Mouse (Mus musculus) myocyte (in vitro differentiated cells): ENCODE data around the gene Aym1. TPM values are rescaled to one million over a fixed set of nuclear protein-coding genes. Genes with fewer than 3 reads are reported as not detected.

Source experiments
- H3K27me3 ChIP-seq: one replicate; pipeline ENCODE4 v1.6.1; 2011; ENCODE audit not compliant: control insufficient read depth, insufficient read depth, insufficient read length
- H3K36me3 ChIP-seq: one replicate; pipeline ENCODE4 v1.6.1; 2011; ENCODE audit not compliant: control insufficient read depth, insufficient read depth
- H3K4me2 ChIP-seq: one replicate; pipeline ENCODE4 v1.6.1; 2011; ENCODE audit warnings: low read depth, control low read depth
- H3K4me3 ChIP-seq: one replicate; pipeline ENCODE4 v1.5.1; 2011; ENCODE audit warnings: mild to moderate bottlenecking, control low read depth, moderate library complexity
- H3K79me2 ChIP-seq: one replicate; pipeline ENCODE4 v1.6.1; 2011; ENCODE audit not compliant: control insufficient read depth, insufficient read depth
- H3ac ChIP-seq: one replicate; pipeline ENCODE4 v1.6.1; 2011; ENCODE audit not compliant: control insufficient read depth, insufficient read length
- CEBPB ChIP-seq: IDR thresholded peaks from 2 replicates; pipeline ENCODE4 v1.6.1; 2011; ENCODE audit warnings: mild to moderate bottlenecking, moderate library complexity; ENCODE audit not compliant: poor library complexity, insufficient read depth, severe bottlenecking
- E2F4 ChIP-seq: IDR thresholded peaks from one replicate; pipeline ENCODE4 v1.6.1; 2011; ENCODE audit warnings: mild to moderate bottlenecking, control low read depth, moderate library complexity; ENCODE audit not compliant: insufficient read depth
- MAX ChIP-seq: IDR thresholded peaks from one replicate; pipeline ENCODE4 v1.6.1; 2011; ENCODE audit warnings: low read depth, mild to moderate bottlenecking, control low read depth
- MYOD1 ChIP-seq, 3 experiments: IDR thresholded peaks; one replicate each; pipeline ENCODE4 v1.6.1; 2011; ENCODE audit warnings: control low read depth in 2 of 3, low read depth in 2 of 3, mild to moderate bottlenecking in 2 of 3, moderate library complexity in 1 of 3; ENCODE audit not compliant: insufficient read length in 2 of 3, control insufficient read depth in 1 of 3
- MYOG ChIP-seq, 3 experiments: IDR thresholded peaks; one replicate each; pipeline ENCODE4 v1.6.1; 2011; ENCODE audit warnings: control low read depth in 2 of 3, low read depth in 2 of 3, mild to moderate bottlenecking in 2 of 3; ENCODE audit not compliant: insufficient read length in 2 of 3, control insufficient read depth in 1 of 3, insufficient read depth in 1 of 3
- POLR2A ChIP-seq: IDR thresholded peaks from one replicate; pipeline ENCODE4 v1.6.1; 2011; ENCODE audit warnings: low read depth, mild to moderate bottlenecking, control low read depth, moderate library complexity; ENCODE audit not compliant: insufficient read length
- POLR2AphosphoS2 ChIP-seq: IDR thresholded peaks from one replicate; pipeline ENCODE4 v1.6.1; 2011; ENCODE audit warnings: low read depth, control low read depth; ENCODE audit not compliant: insufficient read length
- REST ChIP-seq: IDR thresholded peaks from one replicate; pipeline ENCODE4 v1.6.1; 2011; ENCODE audit warnings: mild to moderate bottlenecking, control low read depth, moderate library complexity; ENCODE audit not compliant: insufficient read depth, insufficient read length
- SRF ChIP-seq: IDR thresholded peaks from one replicate; pipeline ENCODE4 v1.6.1; 2011; ENCODE audit warnings: low read depth; ENCODE audit not compliant: control insufficient read depth, insufficient read length
- TCF12 ChIP-seq: IDR thresholded peaks from one replicate; pipeline ENCODE4 v1.6.1; 2011; ENCODE audit warnings: mild to moderate bottlenecking, control low read depth; ENCODE audit not compliant: poor library complexity, insufficient read depth, severe bottlenecking
- TCF3 ChIP-seq: IDR thresholded peaks from one replicate; pipeline ENCODE4 v1.6.1; 2011; ENCODE audit warnings: low read depth, control low read depth; ENCODE audit not compliant: insufficient read length
- USF1 ChIP-seq: IDR thresholded peaks from one replicate; pipeline ENCODE4 v1.6.1; 2011; ENCODE audit warnings: low read depth, mild to moderate bottlenecking, control low read depth, moderate library complexity
- polyA plus RNA-seq: library from polyadenylated mRNA; unstranded; fragments of >200 nt; fragmentation: generic; extraction: Trizol; gene quantifications from one replicate; pipeline ENCODE4 v1.2.1, GENCODE M21; 2012; ENCODE audit warnings: missing spikeins

The Aym1 gene
- polyA plus RNA-seq, 1 experiment = not detected

DNA sequence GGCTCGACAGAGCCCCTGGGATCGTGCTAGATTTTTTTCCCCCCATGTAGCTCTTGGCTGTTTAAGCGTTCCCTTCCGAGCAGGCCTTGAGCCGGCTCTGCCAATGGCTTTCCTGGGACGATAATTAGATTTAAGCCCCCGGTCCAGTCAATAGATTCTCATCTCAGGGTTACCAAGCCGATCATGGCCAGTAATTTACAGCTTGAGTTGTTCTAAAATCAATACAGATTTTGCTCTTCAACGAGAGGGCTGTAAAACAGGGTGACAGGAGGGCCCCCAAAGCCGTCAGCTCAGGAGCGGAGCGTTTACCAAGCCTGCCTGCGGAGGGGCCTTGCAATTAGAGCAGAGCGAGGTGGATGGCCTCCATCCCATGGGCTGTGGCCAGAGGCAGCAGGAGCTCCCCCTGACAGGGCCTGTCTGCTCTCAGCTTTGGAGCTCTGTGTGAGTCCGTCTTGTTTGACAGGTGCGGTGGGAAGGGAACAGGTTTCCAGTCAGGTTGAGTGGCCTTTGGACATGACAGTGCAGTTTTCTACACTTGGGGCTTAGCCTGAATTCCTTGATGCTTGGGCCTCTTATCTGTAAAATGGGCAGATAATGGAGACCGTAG, 12.3 kb downstream of the Aym1 start:
- no peak for TF ChIP-seq POLR2A
- no peak for TF ChIP-seq USF1
- no peak for TF ChIP-seq TCF3
- TF ChIP-seq MYOD1 (IDR thresholded peaks at IDR 0.05; ENCODE audit: control insufficient read depth in 1 of 3, insufficient read length in 2 of 3, low read depth in 2 of 3) = no peak
- TF ChIP-seq MAX = no peak
- no peak for TF ChIP-seq REST
- no peak for TF ChIP-seq CEBPB
- TF ChIP-seq MYOG (IDR thresholded peaks at IDR 0.05; ENCODE audit: control insufficient read depth in 1 of 3, insufficient read depth in 1 of 3, insufficient read length in 2 of 3, low read depth in 2 of 3) = no peak
- no peak for TF ChIP-seq E2F4
- TF ChIP-seq POLR2AphosphoS2 = no peak
- no peak for TF ChIP-seq SRF
- TF ChIP-seq TCF12 = no peak
- Histone ChIP-seq H3K79me2 (no peaks in the 10 kb centered on the region), H3K36me3 (no peaks in the 10 kb centered on the region), H3ac (no peak overlapping the region), H3K4me3 (no peak overlapping the region), H3K27me3 (peaks cover 39% of the 10 kb centered on the region), H3K4me2 (no peak overlapping the region)

DNA sequence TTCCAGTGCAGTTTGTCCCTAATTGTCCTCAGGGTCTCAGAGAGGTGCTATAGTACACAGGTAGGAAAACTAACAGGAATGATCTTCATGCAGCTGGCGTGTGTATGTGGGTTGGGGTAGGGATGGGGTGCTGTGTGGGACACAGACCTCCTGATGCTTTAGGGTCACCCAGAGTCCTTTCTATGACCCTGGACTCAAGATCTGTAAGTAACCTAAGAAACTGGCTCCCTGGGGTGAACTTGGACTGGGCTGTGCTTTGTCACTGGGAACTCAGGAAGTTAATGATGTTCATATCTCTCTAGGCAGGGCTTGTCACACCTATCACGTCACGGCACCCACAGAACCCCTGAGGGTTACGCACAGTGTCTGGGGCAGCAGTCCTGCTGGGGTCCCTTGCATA, 15.4 kb downstream of the Aym1 start:
- TF ChIP-seq TCF3 (no peak), SRF (no peak), REST (no peak), USF1 (no peak), POLR2AphosphoS2 (no peak), E2F4 (no peak), POLR2A (no peak), MYOD1 (IDR thresholded peaks at IDR 0.05; ENCODE audit: control insufficient read depth in 1 of 3, insufficient read length in 2 of 3, low read depth in 2 of 3) (no peak), MAX (no peak)
- Histone ChIP-seq H3K4me2 (no peak overlapping the region), H3K4me3 (no peak overlapping the region), H3ac (no peak overlapping the region), H3K79me2 (no peaks in the 10 kb centered on the region), H3K36me3 (no peaks in the 10 kb centered on the region), H3K27me3 (peaks cover 18% of the 10 kb centered on the region)

DNA sequence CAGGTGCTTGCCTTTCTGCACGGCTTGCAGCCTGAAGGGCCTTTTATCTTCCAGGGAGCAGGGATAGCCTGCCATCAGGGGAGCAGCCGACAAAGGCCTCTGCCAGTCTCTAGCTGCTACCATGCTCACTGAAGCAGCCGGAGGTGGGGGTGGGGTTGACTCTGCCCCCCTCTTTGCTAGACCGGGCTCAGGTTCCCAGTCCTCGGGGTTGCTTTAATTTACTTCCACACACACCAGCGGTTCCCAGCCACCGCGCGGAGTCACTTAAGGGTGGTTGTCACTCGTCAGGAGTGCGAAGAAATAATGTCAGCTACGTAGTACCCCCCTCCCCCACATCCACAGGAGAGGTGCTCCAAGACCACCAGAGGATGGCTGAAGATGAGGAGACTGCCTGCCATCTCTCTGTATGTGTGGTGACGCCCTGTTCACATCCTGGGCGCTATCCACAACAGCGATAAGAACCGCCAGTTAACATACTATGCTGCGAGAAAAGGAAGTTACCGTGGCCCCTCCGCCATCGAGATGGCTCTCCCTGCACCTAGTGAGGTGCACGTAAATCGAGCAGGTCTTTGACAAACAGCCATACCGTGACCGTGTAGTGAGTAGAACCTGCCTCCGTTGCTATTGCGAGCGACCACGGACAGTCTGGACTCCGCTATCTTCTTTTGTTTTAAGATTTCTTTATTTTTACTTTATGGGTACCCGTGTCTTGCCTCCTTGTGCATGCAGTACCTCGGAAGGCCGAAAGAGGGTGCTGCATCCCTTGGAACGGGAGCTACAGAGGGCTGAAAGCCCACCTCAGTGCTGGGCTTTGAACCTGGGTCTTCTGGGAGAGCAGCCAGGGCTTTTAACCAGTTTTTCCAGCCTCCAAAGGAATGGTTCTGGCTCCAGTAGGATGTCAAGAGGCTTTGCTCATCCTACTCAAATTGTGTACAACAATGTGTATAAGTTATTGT, 16.2 kb downstream of the Aym1 start:
- H3K79me2 ChIP-seq = no peaks in the 10 kb centered on the region
- H3K36me3 ChIP-seq = no peaks in the 10 kb centered on the region
- no peak overlapping the region for H3K4me3 ChIP-seq
- peaks cover 18% of the 10 kb centered on the region for H3K27me3 ChIP-seq
- H3ac ChIP-seq = no peak overlapping the region
- TF ChIP-seq CEBPB (no peak), TCF3 (no peak), E2F4 (no peak), POLR2AphosphoS2 (no peak), MAX (no peak), POLR2A (no peak), MYOD1 (IDR thresholded peaks at IDR 0.05; ENCODE audit: control insufficient read depth in 1 of 3, insufficient read length in 2 of 3, low read depth in 2 of 3) (no peak), MYOG (IDR thresholded peaks at IDR 0.05; ENCODE audit: control insufficient read depth in 1 of 3, insufficient read depth in 1 of 3, insufficient read length in 2 of 3, low read depth in 2 of 3) (no peak), USF1 (no peak), SRF (no peak), TCF12 (no peak), REST (no peak)
- no peak overlapping the region for H3K4me2 ChIP-seq

DNA sequence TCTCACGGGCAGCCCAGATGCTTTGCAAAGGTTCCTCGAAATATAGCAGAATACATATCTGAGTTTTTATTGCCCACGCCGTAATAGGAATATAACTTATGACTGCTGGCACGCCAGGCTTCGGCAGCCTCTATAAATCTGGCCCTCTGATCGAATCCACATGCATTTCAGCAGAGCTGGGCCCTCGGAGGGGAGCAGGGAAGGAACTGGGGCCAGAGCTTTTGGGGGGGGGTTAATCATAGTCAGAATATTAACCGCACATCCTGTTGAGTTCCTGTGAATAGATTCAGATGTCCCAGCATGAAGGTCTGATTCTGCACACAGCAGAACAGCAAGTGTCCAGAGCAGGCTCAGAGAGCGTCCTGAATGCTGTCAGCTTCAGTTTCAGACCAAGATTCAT, 17.2 kb downstream of the Aym1 start:
- Histone ChIP-seq H3K4me2 (no peak overlapping the region), H3K4me3 (no peak overlapping the region), H3K36me3 (no peaks in the 10 kb centered on the region), H3K79me2 (no peaks in the 10 kb centered on the region), H3K27me3 (peaks cover 18% of the 10 kb centered on the region), H3ac (no peak overlapping the region)
- TF ChIP-seq POLR2AphosphoS2 (no peak), TCF3 (no peak), SRF (no peak), MYOD1 (IDR thresholded peaks at IDR 0.05; ENCODE audit: control insufficient read depth in 1 of 3, insufficient read length in 2 of 3, low read depth in 2 of 3) (no peak), USF1 (no peak), REST (no peak), E2F4 (no peak), MAX (no peak), TCF12 (no peak), MYOG (IDR thresholded peaks at IDR 0.05; ENCODE audit: control insufficient read depth in 1 of 3, insufficient read depth in 1 of 3, insufficient read length in 2 of 3, low read depth in 2 of 3) (no peak), POLR2A (no peak), CEBPB (no peak)
